12 mouse cellular contexts compared by ENCODE assay signal in genomic region chr4:134984555-134984954, GRCm38 (mm10). TPM values are rescaled to one million over a fixed set of nuclear protein-coding genes. Genes with fewer than 3 reads are reported as not detected.
A peak's percentile ranks its signal among the peaks of the same experiment; 100 is the strongest.
DNase-seq lines count a peak whose midpoint lies in the region; TF ChIP-seq lines count a peak whose summit lies in the region.
"Had no signal": no experiment of that assay in that cellular context is flagged by ENCODE, and none has a peak within 500 bp of the region (broad histone marks: within the 10 kb centered on the region; RNA-seq: fewer than 3 reads in every experiment).

No protein-coding gene starts in this region.

- intact Hi-C loops in heart, postnatal 10 days (cut with DNase I): no loop called here

- peaks cover 27% of the 10 kb centered on the region for H3K4me1 ChIP-seq in heart, embryonic 10.5 days
- H3K4me1 ChIP-seq in bone marrow, adult 2 months (ENCODE audit: control insufficient read depth, insufficient read depth, low read length): peaks cover 5% of the 10 kb centered on the region; the same call in 1 of the 2 replicates

- H3K27me3 ChIP-seq in heart, embryonic 10.5 days (ENCODE audit: insufficient read depth, poor library complexity, severe bottlenecking): peaks cover 6% of the 10 kb centered on the region; the same call in 1 of the 2 replicates

- TF ChIP-seq CTCF in bone marrow, adult 2 months (IDR thresholded peaks at IDR 0.05; ENCODE audit: control insufficient read depth, insufficient read depth, low read length): peak; percentile 43; the same call in 1 of the 2 replicates

- TF ChIP-seq POLR2A in bone marrow, adult 2 months (IDR thresholded peaks at IDR 0.05; ENCODE audit: borderline replicate concordance, control insufficient read depth, low read depth, low read length): no peak

- WGBS in heart, embryonic 10.5 days: 66% methylated on average over 3 of the region's 3 CpGs
- WGBS in bone marrow, adult 2 months: 77% methylated on average over 3 of the region's 3 CpGs

- H3K9me3 ChIP-seq in heart, embryonic 10.5 days: no peaks in the 10 kb centered on the region

- peak; percentile 23 for DNase-seq in heart, postnatal 4 days
- DNase-seq in heart, embryonic 10.5 days (ENCODE audit: low spot score): no peak
- peak; percentile 37 for DNase-seq in retina, embryonic 14.5 days (ENCODE audit: low spot score)
- no peak for DNase-seq in retina, postnatal 1 day
- peak; percentile 67 for DNase-seq in testis, postnatal 14 days (ENCODE audit: low spot score)
- no peak for DNase-seq in neural tube, embryonic 10.5 days (ENCODE audit: extremely low spot score, low spot score)
- no peak for DNase-seq in heart, postnatal 10 days
- DNase-seq: cerebellum, adult 18-20 months; heart, adult 18-20 months; kidney, adult 11 months had no signal

- H3K36me3 ChIP-seq in heart, embryonic 10.5 days: no peaks in the 10 kb centered on the region

- H3K4me3 ChIP-seq in heart, embryonic 10.5 days: no peak overlapping the region
- H3K4me3 ChIP-seq in bone marrow, adult 2 months (replicated peaks; ENCODE audit: control insufficient read depth, low read depth, low read length): no peak overlapping the region
- H3K4me3 ChIP-seq: liver, embryonic 15.5 days had no signal

- no peak overlapping the region for H3K27ac ChIP-seq in heart, embryonic 10.5 days
- no peak overlapping the region for H3K27ac ChIP-seq in bone marrow, adult 2 months (ENCODE audit: control insufficient read depth, insufficient read depth, low read depth, low read length, poor library complexity)

RNA-seq across cellular contexts. Expression of gene Syf2, which starts 53.9 kb away (rescaled TPM):
- total RNA-seq in heart, postnatal 4 days (2021): 10 to 100 TPM; 40.2 to 41.9 TPM
- 52.3 and 63.0 TPM in 2 replicates for polyA plus RNA-seq in heart, embryonic 10.5 days (2016; fragmentation: Nextera tagmentation; extraction: Ambion mirVana)
- polyA plus RNA-seq in bone marrow, adult 2 months (2011; ENCODE audit: insufficient read depth, insufficient read length, low replicate concordance, missing spikeins): 113 and 165 TPM in 2 replicates
- total RNA-seq in heart, postnatal 10 days (2021): 10 to 100 TPM; 48.7 TPM

Comparison
In these comparisons a context has a peak if more than half of its experiments do, and no peak if none do; other contexts are left out.
1. DNase-seq: peak in heart, postnatal 4 days (single experiment), retina, embryonic 14.5 days (single experiment) and testis, postnatal 14 days (single experiment); none in heart, embryonic 10.5 days (single experiment), retina, postnatal 1 day (single experiment), neural tube, embryonic 10.5 days (single experiment) and heart, postnatal 10 days (0 of 2).